Mouse (Mus musculus) stomach, embryonic 15.5 days (tissue): ENCODE measurements around the gene Cacna2d2. TPM values are rescaled to one million over a fixed set of nuclear protein-coding genes. Genes with fewer than 3 reads are reported as not detected.
"Not testable (repeated sequence)": the region's sequence is repeated elsewhere in the genome, so short reads cannot be mapped to it uniquely, and the experiment has no call there.

ENCODE experiments used
- ATAC-seq: fragments of 200-750 bp; cut with Nextera tagmentation; 2 replicates; pipeline ENCODE4 v1.8.0; 2017; ENCODE audit warnings: low read depth, moderate number of reproducible peaks, moderate TSS enrichment; ENCODE audit not compliant: insufficient read depth, low FRiP score
- H3K27ac ChIP-seq: fragments of 300-500 bp; sonication (generic); 2 replicates; pipeline ENCODE4 v1.5.1; 2015; ENCODE audit warnings: mild to moderate bottlenecking, inconsistent platforms
- H3K27me3 ChIP-seq: fragments of 300-500 bp; sonication (generic); replicated peaks from 2 replicates; pipeline ENCODE4 v1.6.1; 2015; ENCODE audit warnings: inconsistent platforms
- H3K36me3 ChIP-seq: fragments of 300-500 bp; sonication (generic); 2 replicates; pipeline ENCODE4 v1.6.1; 2015; ENCODE audit warnings: inconsistent platforms
- H3K4me1 ChIP-seq: fragments of 300-500 bp; sonication (generic); 2 replicates; pipeline ENCODE4 v1.6.1; 2015; ENCODE audit warnings: inconsistent platforms
- H3K4me2 ChIP-seq: fragments of 300-500 bp; sonication (generic); 2 replicates; pipeline ENCODE4 v1.6.1; 2015; ENCODE audit warnings: mild to moderate bottlenecking, inconsistent platforms
- H3K4me3 ChIP-seq: fragments of 300-500 bp; sonication (generic); replicated peaks from 2 replicates; pipeline ENCODE4 v1.5.1; 2015; ENCODE audit warnings: inconsistent platforms
- H3K9ac ChIP-seq: fragments of 300-500 bp; sonication (generic); 2 replicates; pipeline ENCODE4 v1.6.1; 2015; ENCODE audit warnings: inconsistent platforms
- H3K9me3 ChIP-seq: fragments of 300-500 bp; sonication (generic); 2 replicates; pipeline ENCODE4 v1.6.1; 2016; ENCODE audit warnings: inconsistent platforms
- WGBS: fragments of 180-500 bp; shearing (Covaris S2); methylation state at CpG from one replicate; pipeline ENCODE4 v1.1.7; 2015; 5-methylcytosine and 5-hydroxymethylcytosine counted together
- polyA plus RNA-seq: library from polyadenylated mRNA; unstranded; fragments of >200 nt; fragmentation: Nextera tagmentation; extraction: Ambion mirVana; gene quantifications from 2 replicates; pipeline ENCODE4 v1.2.1, GENCODE M21; 2015

Cacna2d2 gene
- polyA plus RNA-seq, 1 experiment from 2014 or later: 0.23 TPM

DNA sequence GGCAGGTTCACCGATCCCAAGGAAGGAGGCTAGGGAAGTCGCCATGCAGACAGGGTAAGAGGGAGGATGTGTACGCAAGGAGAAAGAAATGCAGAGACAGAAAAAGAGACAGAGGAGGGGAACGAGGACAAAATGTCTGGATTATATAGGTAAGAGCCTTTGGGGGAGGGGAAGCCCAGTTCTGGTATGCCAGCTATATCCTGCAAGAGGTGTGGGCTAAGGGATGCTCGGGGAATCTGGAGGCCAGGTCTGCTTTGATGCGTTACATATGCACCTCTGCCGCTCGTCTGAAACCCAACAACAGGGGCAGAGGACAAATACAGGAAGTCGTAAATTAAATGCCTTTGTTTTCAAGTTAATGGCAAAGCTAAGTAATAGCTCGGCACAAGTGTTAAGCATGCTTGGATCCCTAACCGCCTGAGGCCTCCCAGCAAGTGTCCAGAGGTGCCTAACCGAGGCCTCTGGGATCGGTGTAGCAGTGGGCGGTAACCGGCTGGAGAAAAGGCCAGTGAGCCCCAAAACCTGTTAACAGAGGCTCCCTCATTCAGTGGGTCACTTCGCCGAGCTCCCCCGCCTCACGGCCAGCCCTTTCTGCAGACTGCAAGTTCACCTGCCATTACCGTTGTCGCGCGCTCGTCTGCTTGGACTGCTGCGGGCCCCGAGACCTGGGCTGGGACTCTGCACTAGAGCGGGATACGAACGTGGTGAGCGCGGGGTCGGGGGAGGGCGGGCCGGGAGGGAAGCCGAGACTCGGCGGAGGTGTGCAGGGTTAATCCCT lies 154.3 kb downstream of the Cacna2d2 start:
- no peaks in the 10 kb centered on the region for H3K9me3 ChIP-seq
- H3K4me1 ChIP-seq: peaks cover 57% of the 10 kb centered on the region
- peak overlapping the region; percentile 95 for H3K4me2 ChIP-seq
- H3K9ac ChIP-seq: peak overlapping the region; percentile 42; the same call in 1 of the 2 replicates
- peak overlapping the region; percentile 82 for H3K27ac ChIP-seq
- H3K27me3 ChIP-seq: no peaks in the 10 kb centered on the region
- H3K36me3 ChIP-seq: peaks cover 14% of the 10 kb centered on the region
- peak; percentile 20 for ATAC-seq
- WGBS: 6% methylated on average over 37 of the region's 37 CpGs
- H3K4me3 ChIP-seq: peak overlapping the region; percentile 63

GRCm38 (mm10) chr9:107554319-107554825 lies 155.0 kb downstream of the Cacna2d2 start:
- peak overlapping the region; percentile 94 for H3K27ac ChIP-seq
- peak overlapping the region; percentile 63 for H3K4me3 ChIP-seq
- peak overlapping the region; percentile 79 for H3K9ac ChIP-seq
- ATAC-seq: peak; percentile 88
- H3K9me3 ChIP-seq: no peaks in the 10 kb centered on the region
- H3K4me1 ChIP-seq: peaks cover 57% of the 10 kb centered on the region
- H3K4me2 ChIP-seq: peak overlapping the region; percentile 95
- no peaks in the 10 kb centered on the region for H3K27me3 ChIP-seq
- under 1% methylated on average over 53 of the region's 53 CpGs for WGBS
- peaks cover 20% of the 10 kb centered on the region for H3K36me3 ChIP-seq

DNA sequence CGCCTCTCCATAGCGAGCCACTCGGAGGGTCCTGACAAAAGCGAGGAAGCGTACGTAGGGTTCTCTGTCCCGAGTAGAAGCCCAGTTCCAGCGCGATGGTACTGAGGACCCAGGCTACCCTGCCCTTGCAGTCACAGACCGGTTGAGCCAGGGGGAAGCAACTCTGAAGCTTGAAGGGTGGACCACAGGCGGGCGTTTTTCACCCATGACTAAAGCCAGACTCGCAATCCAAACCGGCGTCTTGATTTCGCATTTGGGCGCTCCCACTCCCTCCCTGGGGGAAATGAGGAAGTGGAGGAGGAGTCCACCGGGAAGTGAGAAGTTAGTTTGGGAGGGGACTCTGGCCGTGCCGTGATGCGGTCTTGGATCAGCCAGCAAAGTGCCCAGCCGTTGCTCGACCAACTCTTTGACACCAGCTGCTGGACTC lies 155.6 kb downstream of the Cacna2d2 start:
- Histone ChIP-seq H3K9me3 (no peaks in the 10 kb centered on the region), H3K4me1 (peaks cover 55% of the 10 kb centered on the region), H3K4me2 (peak overlapping the region; percentile 72), H3K36me3 (peaks cover 27% of the 10 kb centered on the region), H3K4me3 (peak overlapping the region; percentile 63), H3K9ac (peak overlapping the region; percentile 79), H3K27me3 (no peaks in the 10 kb centered on the region), H3K27ac (peak overlapping the region; percentile 94)
- WGBS: 0% methylated on average over 23 of the region's 23 CpGs
- peak; percentile 7 for ATAC-seq

DNA sequence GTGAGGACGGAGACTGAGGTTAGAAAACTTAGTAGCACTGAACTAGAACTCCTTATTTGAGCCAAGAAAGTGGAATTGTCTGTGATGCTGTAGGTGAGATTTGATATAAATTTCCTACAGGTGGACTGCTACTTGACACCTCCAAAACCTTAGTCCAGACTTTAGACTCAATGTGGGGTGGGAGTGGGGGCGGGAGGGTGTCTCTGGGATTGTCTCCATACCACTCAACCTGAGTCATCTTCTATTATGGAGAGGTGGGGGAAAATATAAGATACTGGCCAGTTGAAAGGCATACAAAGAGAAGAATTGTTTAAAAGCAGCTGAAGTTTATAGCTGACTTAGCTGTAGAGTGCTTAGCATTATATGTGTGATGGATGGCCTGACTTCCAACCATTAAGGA lies 156.3 kb downstream of the Cacna2d2 start:
- Histone ChIP-seq H3K36me3 (peaks cover 33% of the 10 kb centered on the region), H3K27ac (peak overlapping the region; percentile 94), H3K4me3 (peak overlapping the region; percentile 63), H3K4me2 (peak overlapping the region; percentile 72), H3K27me3 (no peaks in the 10 kb centered on the region), H3K9me3 (no peaks in the 10 kb centered on the region), H3K4me1 (peaks cover 48% of the 10 kb centered on the region), H3K9ac (peak overlapping the region; percentile 79)
- 41% methylated on average over 2 of the region's 2 CpGs for WGBS
- no peak for ATAC-seq

GRCm38 (mm10) chr9:107556346-107556745 lies 156.9 kb downstream of the Cacna2d2 start:
- no peak for ATAC-seq
- peak overlapping the region; percentile 63 for H3K4me3 ChIP-seq
- 66% methylated on average over 3 of the region's 3 CpGs for WGBS
- no peak overlapping the region for H3K9ac ChIP-seq
- peak overlapping the region; percentile 72 for H3K4me2 ChIP-seq
- H3K36me3 ChIP-seq: peaks cover 40% of the 10 kb centered on the region
- no peaks in the 10 kb centered on the region for H3K27me3 ChIP-seq
- H3K27ac ChIP-seq: peak overlapping the region; percentile 41; the same call in 1 of the 2 replicates
- peaks cover 42% of the 10 kb centered on the region for H3K4me1 ChIP-seq
- no peaks in the 10 kb centered on the region for H3K9me3 ChIP-seq

DNA sequence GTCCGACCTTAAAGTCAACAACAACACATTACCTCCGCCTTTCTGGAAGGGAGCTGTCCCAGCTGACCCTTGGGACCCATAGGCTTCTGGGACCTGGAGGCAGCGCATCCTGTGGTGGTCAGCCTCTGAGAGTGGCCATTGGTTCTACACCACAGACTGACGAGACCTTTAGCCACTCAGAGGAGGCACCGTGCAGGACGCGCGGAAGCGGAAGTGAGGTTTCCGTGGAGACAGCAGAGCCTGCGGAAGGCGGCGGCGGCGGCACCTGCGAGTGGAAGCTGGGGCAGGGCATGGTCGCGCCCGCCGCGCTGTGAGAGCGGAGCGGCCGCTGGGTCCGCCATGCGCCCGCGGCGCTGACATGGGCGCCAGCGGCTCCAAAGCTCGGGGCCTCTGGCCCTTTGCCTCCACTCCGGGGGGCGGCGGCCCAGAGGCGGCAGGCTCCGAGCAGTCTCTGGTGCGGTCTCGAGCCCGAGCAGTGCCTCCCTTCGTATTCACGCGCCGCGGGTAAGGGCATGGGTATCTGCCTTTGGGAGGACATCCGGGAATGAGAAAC lies 163.7 kb downstream of the Cacna2d2 start, which contains the start of gene Tusc2:
Gene Tusc2, plus strand, starts transcription at position 227 of the 553 bp plus-strand sequence.
- H3K4me1 ChIP-seq: peaks cover 34% of the 10 kb centered on the region
- peak within 1 kb of the TSS; percentile 78 for H3K4me2 ChIP-seq
- H3K9me3 ChIP-seq: no peaks in the 10 kb centered on the region
- H3K36me3 ChIP-seq: peaks cover 49% of the 10 kb centered on the region
- H3K9ac ChIP-seq: peak within 1 kb of the TSS; percentile 58
- peak; percentile 94 for ATAC-seq
- no peaks in the 10 kb centered on the region for H3K27me3 ChIP-seq
- H3K4me3 ChIP-seq: peak within 1 kb of the TSS; percentile 73
- 0% methylated on average over 46 of the region's 46 CpGs for WGBS
- H3K27ac ChIP-seq: peak within 1 kb of the TSS; percentile 46; the same call in 1 of the 2 replicates

- 51% methylated on average over 5 of the region's 5 CpGs for WGBS
- peaks cover 46% of the 10 kb centered on the region for H3K4me1 ChIP-seq
- ATAC-seq, H3K9ac ChIP-seq, H3K4me3 ChIP-seq, H3K27me3 ChIP-seq, H3K9me3 ChIP-seq: not testable (repeated sequence)
- peaks cover 25% of the 10 kb centered on the region for H3K36me3 ChIP-seq
- H3K27ac ChIP-seq: peak overlapping the region; percentile 91
- peak overlapping the region; percentile 21 for H3K4me2 ChIP-seq
These were observed 166.1 kb downstream of the Cacna2d2 start for GRCm38 (mm10) chr9:107565556-107565955.

GRCm38 (mm10) chr9:107566041-107566709 lies 166.8 kb downstream of the Cacna2d2 start:
- WGBS: 49% methylated on average over 15 of the region's 15 CpGs
- H3K4me2 ChIP-seq: peak overlapping the region; percentile 9; the same call in 1 of the 2 replicates
- no peak for ATAC-seq
- peak overlapping the region; percentile 91 for H3K27ac ChIP-seq
- H3K27me3 ChIP-seq: no peaks in the 10 kb centered on the region
- H3K9me3 ChIP-seq: no peaks in the 10 kb centered on the region
- peaks cover 19% of the 10 kb centered on the region for H3K36me3 ChIP-seq
- H3K4me1 ChIP-seq: peaks cover 52% of the 10 kb centered on the region
- H3K9ac ChIP-seq: no peak overlapping the region
- no peak overlapping the region for H3K4me3 ChIP-seq

DNA sequence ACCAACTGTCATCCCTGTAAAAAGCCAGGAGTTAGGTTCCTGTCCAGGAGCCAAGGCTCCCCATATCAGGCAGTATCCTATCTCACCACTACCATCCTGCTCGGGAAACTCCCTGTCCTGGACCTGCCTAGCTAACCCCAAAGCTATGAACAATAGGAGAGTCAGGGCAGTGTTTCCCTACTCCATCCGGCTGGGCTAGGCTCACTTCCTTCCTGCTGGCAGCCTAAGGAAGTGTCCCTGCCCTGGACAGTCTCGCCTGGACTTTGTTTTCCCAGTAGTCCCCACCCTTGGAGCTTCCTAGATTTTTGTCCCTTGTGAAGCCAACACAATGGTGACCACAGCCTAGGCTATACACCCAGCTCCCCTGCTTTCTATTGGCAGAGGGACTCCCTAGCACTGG lies 167.4 kb downstream of the Cacna2d2 start:
- Histone ChIP-seq H3K27ac (peak overlapping the region; percentile 91), H3K4me2 (peak overlapping the region; percentile 74), H3K36me3 (peaks cover 17% of the 10 kb centered on the region), H3K4me3 (no peak overlapping the region), H3K9ac (no peak overlapping the region), H3K9me3 (no peaks in the 10 kb centered on the region), H3K27me3 (no peaks in the 10 kb centered on the region), H3K4me1 (peaks cover 57% of the 10 kb centered on the region)
- ATAC-seq: no peak
- WGBS: 50% methylated on average over 3 of the region's 3 CpGs

DNA sequence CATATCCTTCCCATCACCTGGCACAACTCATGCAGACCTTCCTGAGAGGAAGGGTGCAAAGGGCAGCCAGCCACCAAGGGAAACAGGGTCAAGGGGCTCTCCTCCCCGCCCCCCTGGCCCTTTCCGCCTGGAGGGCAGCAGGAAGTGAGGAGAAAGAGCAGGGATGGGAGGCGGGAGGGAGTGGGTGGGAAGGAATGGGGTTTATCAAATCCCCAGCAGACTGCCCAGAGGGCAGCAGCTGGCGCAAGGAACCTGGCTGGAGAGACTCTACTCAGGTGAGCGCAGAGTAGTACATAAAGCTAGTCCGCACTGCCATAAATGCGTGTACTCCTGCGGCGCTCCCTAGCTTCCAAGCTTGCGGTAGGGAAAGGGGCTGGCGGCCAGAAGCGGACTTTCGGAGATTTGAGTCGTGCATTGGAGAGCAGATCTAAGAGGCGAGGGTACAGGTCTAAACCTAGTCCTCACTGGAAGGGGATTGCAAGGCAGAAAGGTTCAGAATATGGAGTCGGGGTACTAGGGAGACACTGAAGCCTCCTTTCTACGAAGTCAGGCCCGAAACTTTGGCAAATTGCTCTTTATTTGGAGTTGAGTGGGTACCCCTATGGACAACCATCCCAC lies 168.4 kb downstream of the Cacna2d2 start, which contains the start of gene Hyal2:
Gene Hyal2, plus strand, starts transcription at position 244 of the 618 bp plus-strand sequence.
- H3K4me3 ChIP-seq: peak within 1 kb of the TSS; percentile 85
- 14% methylated on average over 18 of the region's 18 CpGs for WGBS
- peaks cover 20% of the 10 kb centered on the region for H3K36me3 ChIP-seq
- peak within 1 kb of the TSS; percentile 91 for H3K27ac ChIP-seq
- no peaks in the 10 kb centered on the region for H3K9me3 ChIP-seq
- H3K4me1 ChIP-seq: peaks cover 61% of the 10 kb centered on the region
- no peak for ATAC-seq
- H3K4me2 ChIP-seq: peak within 1 kb of the TSS; percentile 74
- H3K27me3 ChIP-seq: no peaks in the 10 kb centered on the region
- peak within 1 kb of the TSS; percentile 78 for H3K9ac ChIP-seq
